Mouse (Mus musculus) cerebellum, adult 18-20 months (tissue): ENCODE results near the gene Stra6.

Source experiments
- DNase-seq, 2 experiments: peaks; one replicate each; pipeline ENCODE4 v3.0.0; 2021

Stra6 gene

GRCm38 (mm10) chr9:58133893-58134884, 70.6 kb downstream of the Stra6 start:
- no peak for DNase-seq

- DNase-seq, result peak; percentile 20 to 30
These were observed 71.3 kb downstream of the Stra6 start for GRCm38 (mm10) chr9:58134906-58135305.

GRCm38 (mm10) chr9:58135921-58136321, 72.3 kb downstream of the Stra6 start:
- no peak for DNase-seq

- no peak for DNase-seq
These were observed 76.4 kb downstream of the Stra6 start for GRCm38 (mm10) chr9:58139947-58140346.

- no peak for DNase-seq
These were observed 79.8 kb downstream of the Stra6 start for GRCm38 (mm10) chr9:58143419-58143818.

GRCm38 (mm10) chr9:58144664-58145063, 81.1 kb downstream of the Stra6 start:
- DNase-seq, result no peak

- DNase-seq, result no peak
These were observed 81.8 kb downstream of the Stra6 start for GRCm38 (mm10) chr9:58145417-58145816.

- DNase-seq, result no peak
These were observed 85.2 kb downstream of the Stra6 start for GRCm38 (mm10) chr9:58148806-58149205.

GRCm38 (mm10) chr9:58150733-58151361, 87.3 kb downstream of the Stra6 start:
- no peak for DNase-seq

- no peak for DNase-seq
These were observed 89.5 kb downstream of the Stra6 start for GRCm38 (mm10) chr9:58153095-58153494.

- DNase-seq, result peak in 1 of 2 experiments; percentile 12
These were observed 91.8 kb downstream of the Stra6 start for GRCm38 (mm10) chr9:58155366-58155765.

- no peak for DNase-seq
These were observed 93.4 kb downstream of the Stra6 start for GRCm38 (mm10) chr9:58156819-58157560.

- no peak for DNase-seq
These were observed 94.2 kb downstream of the Stra6 start for GRCm38 (mm10) chr9:58157838-58158237.

- no peak for DNase-seq
These were observed 95.1 kb downstream of the Stra6 start for GRCm38 (mm10) chr9:58158541-58159311.

GRCm38 (mm10) chr9:58159855-58160254, 96.3 kb downstream of the Stra6 start:
- DNase-seq, result no peak

- no peak for DNase-seq
These were observed 96.7 kb downstream of the Stra6 start for GRCm38 (mm10) chr9:58160315-58160714.

GRCm38 (mm10) chr9:58162173-58162572, 98.6 kb downstream of the Stra6 start:
- DNase-seq, result no peak

GRCm38 (mm10) chr9:58163146-58163545, 99.6 kb downstream of the Stra6 start:
- no peak for DNase-seq

- no peak for DNase-seq
These were observed 102.2 kb downstream of the Stra6 start for GRCm38 (mm10) chr9:58165779-58166178.

GRCm38 (mm10) chr9:58168880-58169279, 105.3 kb downstream of the Stra6 start:
- no peak for DNase-seq

- no peak for DNase-seq
These were observed 105.8 kb downstream of the Stra6 start for GRCm38 (mm10) chr9:58169426-58169825.

- no peak for DNase-seq
These were observed 109.3 kb downstream of the Stra6 start for GRCm38 (mm10) chr9:58172863-58173262.
